Mouse (Mus musculus): Measurements from ENCODE around the gene H2al1j.

DNA sequence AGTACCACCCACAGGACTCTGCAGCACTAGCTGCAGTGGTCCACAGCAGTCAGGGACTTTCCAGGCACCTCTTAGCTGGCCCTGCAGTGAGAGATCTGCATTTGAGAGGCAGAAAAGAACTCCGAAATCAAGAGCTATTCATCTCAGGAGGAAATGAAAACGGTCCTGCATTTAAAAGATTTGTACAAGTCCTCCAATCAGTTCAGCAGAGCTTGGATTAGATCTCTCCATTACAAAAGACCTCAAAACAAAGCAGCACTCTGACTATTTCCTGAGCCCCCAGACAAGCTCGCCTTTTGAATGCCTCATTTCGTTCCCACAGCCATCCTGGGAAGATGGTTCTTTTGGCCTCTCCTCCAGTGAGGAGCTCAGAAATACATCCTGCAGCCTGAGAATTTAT lies 38.4 kb upstream of the H2al1j start:
- no peak for TF ChIP-seq CHD2 (IDR thresholded peaks at IDR 0.05; ENCODE audit: low read length)
- no peak for TF ChIP-seq NRF1 (IDR thresholded peaks at IDR 0.05; ENCODE audit: low read depth, low read length)
